Mouse (Mus musculus): ENCODE results near the gene Dctn5. TPM values are rescaled to one million over a fixed set of nuclear protein-coding genes. Genes with fewer than 3 reads are reported as not detected.
A peak's percentile ranks its signal among the peaks of the same experiment; 100 is the strongest.

The Dctn5 gene
- polyA plus RNA-seq, 1 experiment, result 53.3 TPM

DNA sequence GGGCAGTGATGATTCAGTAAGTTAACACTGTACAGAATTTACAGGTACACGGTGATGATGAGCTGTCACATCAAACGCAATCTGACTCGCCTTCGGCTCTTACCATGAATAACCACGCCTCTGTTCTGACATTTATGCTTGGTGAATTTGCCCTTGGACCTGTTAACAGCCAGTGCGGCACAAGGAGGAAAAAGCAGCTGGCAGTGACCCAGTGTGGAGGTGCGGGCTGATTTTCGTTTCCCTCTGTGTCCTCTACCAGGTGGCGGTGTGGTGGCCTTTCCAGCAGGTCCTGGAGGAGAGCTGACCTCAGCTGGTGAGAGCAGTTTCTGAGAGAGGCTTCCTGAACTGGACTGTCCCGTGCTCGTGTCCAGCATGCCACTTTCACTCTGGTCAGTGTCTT is 5.9 kb upstream of the Dctn5 start:
- TF ChIP-seq MYOD1 (IDR thresholded peaks at IDR 0.05; ENCODE audit: control insufficient read depth in 1 of 3, insufficient read length in 2 of 3, low read depth in 2 of 3) (no peak), TCF12 (IDR thresholded peaks at IDR 0.05; ENCODE audit: insufficient read depth, poor library complexity, severe bottlenecking) (no peak), POLR2A (IDR thresholded peaks at IDR 0.05; ENCODE audit: insufficient read length, low read depth) (no peak), POLR2AphosphoS2 (IDR thresholded peaks at IDR 0.05; ENCODE audit: insufficient read length, low read depth) (no peak), TCF3 (IDR thresholded peaks at IDR 0.05; ENCODE audit: insufficient read length, low read depth) (no peak), E2F4 (IDR thresholded peaks at IDR 0.05; ENCODE audit: insufficient read depth) (no peak), MYOG (IDR thresholded peaks at IDR 0.05; ENCODE audit: control insufficient read depth in 1 of 3, insufficient read depth in 1 of 3, insufficient read length in 2 of 3, low read depth in 2 of 3) (no peak), USF1 (IDR thresholded peaks at IDR 0.05; ENCODE audit: low read depth) (no peak)
- Histone ChIP-seq H3ac (ENCODE audit: control insufficient read depth, insufficient read length) (no peak overlapping the region), H3K4me3 (no peak overlapping the region), H3K79me2 (ENCODE audit: control insufficient read depth, insufficient read depth) (peaks cover 7% of the 10 kb centered on the region), H3K27me3 (ENCODE audit: control insufficient read depth, insufficient read depth, insufficient read length) (no peaks in the 10 kb centered on the region), H3K4me2 (ENCODE audit: low read depth) (no peak overlapping the region), H3K36me3 (ENCODE audit: control insufficient read depth, insufficient read depth) (peaks cover 5% of the 10 kb centered on the region)

DNA sequence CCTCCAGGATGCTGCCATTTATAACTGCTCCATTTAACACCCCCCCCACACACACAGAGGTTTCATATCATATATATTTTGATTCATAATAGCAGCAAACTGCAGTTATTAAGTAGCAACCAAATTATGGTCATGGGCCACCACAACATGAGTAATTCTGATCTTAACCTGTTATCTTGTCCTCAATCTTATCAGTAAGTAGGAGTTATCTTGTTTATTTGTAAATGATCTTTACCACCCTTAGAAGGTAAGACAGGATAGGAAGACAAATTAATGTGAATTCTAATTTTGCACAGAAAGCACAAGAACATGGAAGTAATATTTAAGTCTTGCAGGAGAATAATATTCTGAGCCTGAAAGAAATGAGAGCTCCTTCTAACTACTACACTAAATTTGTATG is 1.0 kb upstream of the Dctn5 start:
- H3K4me2 ChIP-seq (ENCODE audit: low read depth), result peak overlapping the region; percentile 82
- H3ac ChIP-seq (ENCODE audit: control insufficient read depth, insufficient read length), result no peak overlapping the region
- no peaks in the 10 kb centered on the region for H3K27me3 ChIP-seq (ENCODE audit: control insufficient read depth, insufficient read depth, insufficient read length)
- H3K4me3 ChIP-seq, result peak overlapping the region; percentile 70
- H3K36me3 ChIP-seq (ENCODE audit: control insufficient read depth, insufficient read depth), result peaks cover 17% of the 10 kb centered on the region
- TF ChIP-seq MYOD1 (IDR thresholded peaks at IDR 0.05; ENCODE audit: control insufficient read depth in 1 of 3, insufficient read length in 2 of 3, low read depth in 2 of 3) (no peak), CEBPB (IDR thresholded peaks at IDR 0.05; ENCODE audit: insufficient read depth, poor library complexity, severe bottlenecking) (no peak), MAX (IDR thresholded peaks at IDR 0.05; ENCODE audit: low read depth) (no peak), REST (IDR thresholded peaks at IDR 0.05; ENCODE audit: insufficient read depth, insufficient read length) (no peak), TCF3 (IDR thresholded peaks at IDR 0.05; ENCODE audit: insufficient read length, low read depth) (no peak), MYOG (IDR thresholded peaks at IDR 0.05; ENCODE audit: control insufficient read depth in 1 of 3, insufficient read depth in 1 of 3, insufficient read length in 2 of 3, low read depth in 2 of 3) (no peak), SRF (IDR thresholded peaks at IDR 0.05; ENCODE audit: control insufficient read depth, insufficient read length, low read depth) (no peak), POLR2A (IDR thresholded peaks at IDR 0.05; ENCODE audit: insufficient read length, low read depth) (no peak), E2F4 (IDR thresholded peaks at IDR 0.05; ENCODE audit: insufficient read depth) (no peak), POLR2AphosphoS2 (IDR thresholded peaks at IDR 0.05; ENCODE audit: insufficient read length, low read depth) (no peak), USF1 (IDR thresholded peaks at IDR 0.05; ENCODE audit: low read depth) (no peak), TCF12 (IDR thresholded peaks at IDR 0.05; ENCODE audit: insufficient read depth, poor library complexity, severe bottlenecking) (no peak)
- H3K79me2 ChIP-seq (ENCODE audit: control insufficient read depth, insufficient read depth), result peaks cover 27% of the 10 kb centered on the region

DNA sequence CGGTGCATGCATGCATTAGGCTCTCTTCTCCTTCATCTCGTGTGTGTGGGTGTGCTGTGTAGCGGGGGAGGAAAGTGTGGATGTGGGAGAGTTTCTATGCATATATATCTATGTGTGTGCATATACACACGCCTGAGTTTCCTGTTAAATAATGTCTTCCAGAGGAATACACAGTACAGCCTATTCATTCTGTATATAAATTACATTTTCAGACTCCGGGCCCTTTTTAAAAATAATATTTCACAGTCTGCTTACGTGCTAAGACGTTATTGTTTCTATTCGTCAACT is 441 bp downstream of the Dctn5 start:
- TF ChIP-seq SRF (IDR thresholded peaks at IDR 0.05; ENCODE audit: control insufficient read depth, insufficient read length, low read depth), result no peak
- no peak for TF ChIP-seq MYOD1 (IDR thresholded peaks at IDR 0.05; ENCODE audit: control insufficient read depth in 1 of 3, insufficient read length in 2 of 3, low read depth in 2 of 3)
- no peak for TF ChIP-seq POLR2AphosphoS2 (IDR thresholded peaks at IDR 0.05; ENCODE audit: insufficient read length, low read depth)
- no peak for TF ChIP-seq E2F4 (IDR thresholded peaks at IDR 0.05; ENCODE audit: insufficient read depth)
- TF ChIP-seq MYOG (IDR thresholded peaks at IDR 0.05; ENCODE audit: control insufficient read depth in 1 of 3, insufficient read depth in 1 of 3, insufficient read length in 2 of 3, low read depth in 2 of 3), result no peak
- TF ChIP-seq USF1 (IDR thresholded peaks at IDR 0.05; ENCODE audit: low read depth), result no peak
- TF ChIP-seq TCF12 (IDR thresholded peaks at IDR 0.05; ENCODE audit: insufficient read depth, poor library complexity, severe bottlenecking), result no peak
- no peak for TF ChIP-seq POLR2A (IDR thresholded peaks at IDR 0.05; ENCODE audit: insufficient read length, low read depth)
- no peak for TF ChIP-seq TCF3 (IDR thresholded peaks at IDR 0.05; ENCODE audit: insufficient read length, low read depth)
- TF ChIP-seq CEBPB (IDR thresholded peaks at IDR 0.05; ENCODE audit: insufficient read depth, poor library complexity, severe bottlenecking), result no peak
- TF ChIP-seq MAX (IDR thresholded peaks at IDR 0.05; ENCODE audit: low read depth), result no peak
- no peak for TF ChIP-seq REST (IDR thresholded peaks at IDR 0.05; ENCODE audit: insufficient read depth, insufficient read length)
- Histone ChIP-seq H3ac (ENCODE audit: control insufficient read depth, insufficient read length) (peak overlapping the region; percentile 80), H3K4me2 (ENCODE audit: low read depth) (peak overlapping the region; percentile 69), H3K36me3 (ENCODE audit: control insufficient read depth, insufficient read depth) (peaks cover 25% of the 10 kb centered on the region), H3K27me3 (ENCODE audit: control insufficient read depth, insufficient read depth, insufficient read length) (no peaks in the 10 kb centered on the region), H3K79me2 (ENCODE audit: control insufficient read depth, insufficient read depth) (peaks cover 27% of the 10 kb centered on the region), H3K4me3 (peak overlapping the region; percentile 70)

GRCm38 (mm10) chr7:122135070-122135469 is 2.2 kb downstream of the Dctn5 start:
- Histone ChIP-seq H3K27me3 (ENCODE audit: control insufficient read depth, insufficient read depth, insufficient read length) (no peaks in the 10 kb centered on the region), H3K4me3 (no peak overlapping the region), H3K4me2 (ENCODE audit: low read depth) (no peak overlapping the region), H3ac (ENCODE audit: control insufficient read depth, insufficient read length) (no peak overlapping the region), H3K79me2 (ENCODE audit: control insufficient read depth, insufficient read depth) (peaks cover 27% of the 10 kb centered on the region), H3K36me3 (ENCODE audit: control insufficient read depth, insufficient read depth) (peaks cover 27% of the 10 kb centered on the region)
- TF ChIP-seq MYOG (IDR thresholded peaks at IDR 0.05; ENCODE audit: control insufficient read depth in 1 of 3, insufficient read depth in 1 of 3, insufficient read length in 2 of 3, low read depth in 2 of 3) (no peak), MYOD1 (IDR thresholded peaks at IDR 0.05; ENCODE audit: control insufficient read depth in 1 of 3, insufficient read length in 2 of 3, low read depth in 2 of 3) (no peak), USF1 (IDR thresholded peaks at IDR 0.05; ENCODE audit: low read depth) (no peak), MAX (IDR thresholded peaks at IDR 0.05; ENCODE audit: low read depth) (no peak), REST (IDR thresholded peaks at IDR 0.05; ENCODE audit: insufficient read depth, insufficient read length) (no peak), POLR2A (IDR thresholded peaks at IDR 0.05; ENCODE audit: insufficient read length, low read depth) (no peak), CEBPB (IDR thresholded peaks at IDR 0.05; ENCODE audit: insufficient read depth, poor library complexity, severe bottlenecking) (no peak), SRF (IDR thresholded peaks at IDR 0.05; ENCODE audit: control insufficient read depth, insufficient read length, low read depth) (no peak), POLR2AphosphoS2 (IDR thresholded peaks at IDR 0.05; ENCODE audit: insufficient read length, low read depth) (no peak), E2F4 (IDR thresholded peaks at IDR 0.05; ENCODE audit: insufficient read depth) (no peak), TCF12 (IDR thresholded peaks at IDR 0.05; ENCODE audit: insufficient read depth, poor library complexity, severe bottlenecking) (no peak), TCF3 (IDR thresholded peaks at IDR 0.05; ENCODE audit: insufficient read length, low read depth) (no peak)

Data from myocyte (in vitro differentiated cells).